Mouse (Mus musculus) olfactory bulb, adult 2 months (tissue): ENCODE results near the gene Tank.

Source experiments
- CTCF ChIP-seq: fragments of 200-500 bp; IDR thresholded peaks from 2 replicates; pipeline ENCODE4 v1.5.1; 2012; ENCODE audit warnings: low read depth, mild to moderate bottlenecking, low read length, moderate library complexity; ENCODE audit not compliant: insufficient read depth
- POLR2A ChIP-seq: fragments of 200-500 bp; IDR thresholded peaks from 2 replicates; pipeline ENCODE4 v1.6.1; 2012; ENCODE audit warnings: mild to moderate bottlenecking, low read depth, low read length, moderate library complexity; ENCODE audit not compliant: insufficient read depth

GRCm38 (mm10) chr2:61674555-61674954, 96.2 kb downstream of the Tank start:
- no peak for TF ChIP-seq CTCF
- no peak for TF ChIP-seq POLR2A
